Mouse (Mus musculus) olfactory bulb, adult 2 months (tissue): ENCODE measurements around the gene Hes2.

ENCODE experiments used
- CTCF ChIP-seq: fragments of 200-500 bp; IDR thresholded peaks from 2 replicates; pipeline ENCODE4 v1.5.1; 2012; ENCODE audit warnings: low read depth, mild to moderate bottlenecking, low read length, moderate library complexity; ENCODE audit not compliant: insufficient read depth
- POLR2A ChIP-seq: fragments of 200-500 bp; IDR thresholded peaks from 2 replicates; pipeline ENCODE4 v1.6.1; 2012; ENCODE audit warnings: mild to moderate bottlenecking, low read depth, low read length, moderate library complexity; ENCODE audit not compliant: insufficient read depth

DNA sequence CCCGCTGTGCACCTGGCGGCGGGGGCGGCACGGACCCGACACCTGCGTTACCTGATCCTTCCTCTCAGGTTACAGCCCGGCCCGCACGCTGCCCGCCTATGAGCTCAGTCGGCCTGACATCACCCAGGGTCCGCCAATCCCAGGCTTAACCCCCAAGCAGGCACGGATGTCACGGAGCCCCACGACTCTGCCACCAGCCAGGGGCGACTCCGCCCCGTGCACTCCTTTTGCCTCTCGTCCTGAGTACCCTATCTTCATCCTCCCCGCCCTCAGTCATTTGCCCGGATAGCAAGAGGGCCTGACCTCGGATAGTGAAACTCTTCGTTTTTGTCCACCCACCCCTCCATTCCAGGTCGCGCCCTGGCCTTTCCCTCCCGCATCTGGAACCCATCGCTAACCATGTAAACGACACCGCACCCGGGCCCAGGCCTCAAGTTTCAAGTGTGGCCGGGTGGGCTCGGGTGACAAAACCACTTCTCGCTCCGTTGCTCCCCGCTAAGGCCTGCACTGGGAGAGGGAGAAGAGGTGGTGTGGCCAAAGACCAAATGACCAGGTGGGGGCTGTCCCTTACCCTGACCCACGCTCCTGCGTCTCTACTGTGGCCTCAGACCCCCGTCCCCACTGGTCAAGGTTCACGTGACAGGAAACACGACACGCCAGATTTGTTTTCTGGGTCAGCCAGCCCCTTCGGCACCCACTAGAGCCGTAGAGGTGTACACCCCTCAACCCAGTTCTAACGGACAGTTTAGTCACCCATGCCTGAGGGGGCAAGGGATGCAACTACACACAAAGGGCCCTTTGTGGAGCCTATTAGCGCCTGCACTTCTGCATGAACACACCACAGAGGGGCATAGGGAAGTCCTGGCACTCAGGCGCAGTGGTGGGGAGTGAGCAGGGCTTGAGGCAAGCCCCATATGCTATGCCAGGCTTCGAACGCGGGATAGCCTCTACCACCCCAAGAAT is 26.6 kb upstream of the Hes2 start:
- no peak for TF ChIP-seq CTCF
- TF ChIP-seq POLR2A = no peak
